Mouse (Mus musculus): ENCODE measurements at regions not wholly inside any gene's neighbourhood (a gene's known extent, or its start where the extent isn't known, plus 50 kb on each side); places are given as distances from the start of the nearest gene placed in this dataset.

- no peak for DNase-seq (ENCODE audit: low spot score)
Observed at GRCm38 (mm10) chr19:55985518-55985917, 243.9 kb downstream of the Tcf7l2 start.

DNA sequence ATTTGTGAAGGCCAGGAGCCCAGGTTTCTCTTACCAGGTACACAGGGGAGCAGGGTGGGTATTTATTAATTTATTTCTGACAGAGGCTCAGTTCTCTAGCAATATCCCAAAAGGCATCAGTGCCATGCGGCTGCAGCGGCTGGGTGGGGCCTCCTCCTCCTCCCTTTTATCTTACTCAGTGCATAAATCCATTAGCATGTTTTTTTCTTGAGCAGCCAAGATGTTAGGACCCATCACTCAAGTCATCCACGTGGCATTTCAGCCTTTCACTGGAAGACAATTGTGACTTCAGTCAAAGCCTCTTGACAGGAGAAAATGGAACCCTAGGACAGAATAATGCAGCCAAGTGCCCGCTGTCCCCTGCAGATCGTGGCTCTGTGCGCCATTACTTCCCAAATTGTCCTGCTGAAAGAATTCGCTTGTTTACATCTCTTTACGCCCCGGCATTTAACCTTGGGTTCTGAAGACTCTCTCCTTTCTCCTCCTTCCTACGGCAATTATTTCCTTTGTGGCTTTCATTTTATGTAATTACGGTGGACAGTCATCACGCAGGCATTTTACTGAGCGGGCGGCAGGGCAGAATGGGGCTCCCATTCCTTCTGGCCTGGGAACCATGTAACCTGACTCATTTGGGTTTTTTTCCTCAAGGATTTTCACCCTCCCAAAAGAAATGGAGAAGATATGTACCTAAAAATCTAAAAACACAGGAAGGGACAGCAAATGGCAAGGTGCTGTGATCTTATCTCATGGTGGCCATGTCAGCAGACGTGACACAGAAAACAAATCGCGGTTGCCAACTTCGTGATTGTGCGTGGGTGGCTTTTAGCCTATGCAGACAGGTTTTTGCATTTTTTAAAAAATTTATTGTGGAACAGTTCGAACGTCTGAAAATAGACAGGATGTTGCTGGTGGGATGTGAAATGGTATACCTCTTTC, 250.4 kb downstream of the Tcf7l2 start:
- no peak for DNase-seq (ENCODE audit: low spot score)

- no peak for DNase-seq (ENCODE audit: low spot score)
Observed at GRCm38 (mm10) chr19:55992727-55993066, 251.1 kb downstream of the Tcf7l2 start.

DNA sequence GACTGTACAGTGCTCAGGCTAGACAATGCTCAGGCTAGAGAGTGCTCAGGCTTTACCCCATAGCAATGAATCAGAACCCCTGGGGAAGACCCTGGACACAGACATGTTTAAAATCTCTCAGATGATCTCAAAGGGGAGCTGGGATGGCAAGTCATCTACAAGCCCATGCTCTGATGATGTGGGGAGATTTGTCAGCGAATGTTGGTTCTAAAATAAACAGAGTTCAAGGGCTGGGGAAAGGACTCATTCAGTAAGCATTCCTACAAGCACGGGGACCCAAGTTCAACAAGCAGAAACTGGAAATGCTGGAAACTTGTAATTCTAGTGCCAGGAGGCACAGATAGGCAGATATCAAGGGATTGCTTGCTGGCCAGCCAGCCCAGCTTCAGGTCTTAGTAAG, 254.1 kb downstream of the Tcf7l2 start:
- DNase-seq (ENCODE audit: low spot score) = no peak

- DNase-seq (ENCODE audit: low spot score) = no peak
Observed at GRCm38 (mm10) chr19:55998454-55999180, 257.0 kb downstream of the Tcf7l2 start.

DNA sequence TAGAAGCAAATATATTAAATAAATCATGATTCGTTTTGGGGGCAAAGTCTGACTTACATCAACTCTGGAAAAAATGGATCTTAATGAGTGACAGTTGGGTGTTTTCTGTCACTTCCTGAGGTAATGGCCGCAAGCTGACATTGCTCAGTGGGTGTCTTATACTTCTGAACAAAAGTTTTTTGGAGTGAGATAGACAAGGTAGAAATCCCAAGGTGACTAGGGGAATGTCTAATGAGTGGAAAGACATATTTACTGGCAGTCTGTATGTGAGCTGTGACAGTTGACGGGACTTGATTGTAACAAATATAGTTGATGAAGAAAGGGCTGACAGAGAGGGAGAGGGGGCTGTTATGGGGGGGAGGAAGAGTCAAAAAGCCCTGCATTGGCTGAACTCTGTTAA, 257.8 kb downstream of the Tcf7l2 start:
- DNase-seq (ENCODE audit: low spot score) = no peak

GRCm38 (mm10) chr19:56001428-56001827, 259.8 kb downstream of the Tcf7l2 start:
- no peak for DNase-seq (ENCODE audit: low spot score)

DNA sequence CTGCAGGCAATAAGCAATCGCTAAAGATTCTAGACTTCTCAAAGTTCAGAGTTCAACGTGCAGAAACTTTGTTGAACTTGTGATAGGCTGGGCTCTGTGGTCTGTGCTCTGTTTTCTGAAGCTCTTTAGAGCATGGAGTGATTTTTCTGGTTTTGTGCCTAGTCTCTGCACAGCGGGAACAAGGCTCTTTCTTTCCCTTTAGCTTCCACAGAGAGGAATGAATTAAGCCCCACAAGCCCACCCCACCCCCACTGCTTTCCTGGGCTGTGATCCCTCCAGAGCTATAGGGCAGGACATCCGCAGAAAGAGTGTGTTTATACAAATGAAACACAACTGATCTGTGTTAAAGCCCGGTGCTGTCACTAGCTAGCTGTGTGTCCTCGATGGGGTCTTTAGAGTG, 264.3 kb downstream of the Tcf7l2 start:
- DNase-seq (ENCODE audit: low spot score) = no peak

- no peak for DNase-seq (ENCODE audit: low spot score)
Observed at GRCm38 (mm10) chr19:56007433-56007832, 265.8 kb downstream of the Tcf7l2 start.

DNA sequence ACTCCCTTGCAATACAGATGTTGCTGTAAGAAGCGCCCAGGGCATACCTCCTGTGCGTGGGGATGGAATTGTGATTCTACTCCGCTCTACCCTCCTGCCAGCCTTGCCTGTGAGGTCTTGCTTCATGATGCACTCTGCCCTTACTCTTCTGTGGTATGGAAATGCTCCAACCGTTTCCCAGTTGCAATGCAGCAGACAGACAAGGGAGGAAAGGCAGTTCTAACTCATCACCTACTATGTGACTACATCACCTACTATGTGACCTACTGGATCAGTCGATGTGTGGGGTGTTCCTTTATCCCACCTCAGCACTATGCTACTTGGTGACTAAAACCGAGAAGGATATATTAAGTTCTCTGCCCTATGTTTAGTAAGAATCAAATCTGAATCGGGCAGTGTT, 269.1 kb downstream of the Tcf7l2 start:
- no peak for DNase-seq (ENCODE audit: low spot score)

GRCm38 (mm10) chr19:56011292-56011691, 269.7 kb downstream of the Tcf7l2 start:
- no peak for DNase-seq (ENCODE audit: low spot score)

- DNase-seq (ENCODE audit: low spot score) = no peak
Observed at GRCm38 (mm10) chr19:56016548-56017346, 270.2 kb upstream of the Habp2 start.

DNA sequence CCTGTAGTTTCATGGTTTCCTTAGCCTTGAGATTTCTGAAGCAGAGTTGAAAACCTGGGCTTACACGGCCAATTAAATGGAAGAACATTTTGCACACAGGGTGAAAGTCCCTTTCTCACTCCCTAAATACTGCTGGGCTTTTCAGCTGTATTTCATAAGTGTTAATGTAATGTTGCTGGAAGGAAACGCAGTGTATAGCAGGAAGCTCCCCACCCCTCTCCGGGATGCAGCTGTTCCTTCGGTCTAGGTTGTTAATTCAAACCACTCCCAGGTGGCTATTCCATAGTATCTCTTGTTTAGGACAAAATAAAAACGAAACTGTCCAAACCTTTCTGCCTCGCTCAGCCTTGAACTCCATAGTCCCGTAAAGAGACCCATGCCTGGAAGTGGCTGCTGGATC, 269.4 kb upstream of the Habp2 start:
- no peak for DNase-seq (ENCODE audit: low spot score)

GRCm38 (mm10) chr19:56019143-56019542, 267.8 kb upstream of the Habp2 start:
- no peak for DNase-seq (ENCODE audit: low spot score)

- no peak for DNase-seq (ENCODE audit: low spot score)
Observed at GRCm38 (mm10) chr19:56022348-56022747, 264.6 kb upstream of the Habp2 start.

DNA sequence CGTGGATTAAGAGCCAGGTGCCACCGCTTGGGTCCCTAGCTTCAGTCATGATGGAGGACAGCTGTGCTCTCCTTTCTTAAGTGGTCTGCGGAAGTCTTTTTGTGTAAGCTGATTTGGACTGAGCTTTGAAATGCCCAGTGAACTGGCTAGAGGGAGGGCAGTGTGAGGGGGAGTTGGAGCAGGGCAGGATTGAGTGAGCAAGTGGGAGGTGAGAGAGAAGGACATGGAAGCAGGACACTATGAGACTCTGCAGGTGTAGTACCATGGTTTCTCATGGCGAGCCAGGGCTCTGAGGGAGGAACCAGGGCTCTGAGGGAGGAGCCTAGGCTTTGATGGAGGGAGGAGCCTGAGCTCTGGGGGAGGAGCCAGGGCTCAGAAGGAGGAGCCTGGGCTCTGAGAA, 262.3 kb upstream of the Habp2 start:
- DNase-seq (ENCODE audit: low spot score) = no peak

DNA sequence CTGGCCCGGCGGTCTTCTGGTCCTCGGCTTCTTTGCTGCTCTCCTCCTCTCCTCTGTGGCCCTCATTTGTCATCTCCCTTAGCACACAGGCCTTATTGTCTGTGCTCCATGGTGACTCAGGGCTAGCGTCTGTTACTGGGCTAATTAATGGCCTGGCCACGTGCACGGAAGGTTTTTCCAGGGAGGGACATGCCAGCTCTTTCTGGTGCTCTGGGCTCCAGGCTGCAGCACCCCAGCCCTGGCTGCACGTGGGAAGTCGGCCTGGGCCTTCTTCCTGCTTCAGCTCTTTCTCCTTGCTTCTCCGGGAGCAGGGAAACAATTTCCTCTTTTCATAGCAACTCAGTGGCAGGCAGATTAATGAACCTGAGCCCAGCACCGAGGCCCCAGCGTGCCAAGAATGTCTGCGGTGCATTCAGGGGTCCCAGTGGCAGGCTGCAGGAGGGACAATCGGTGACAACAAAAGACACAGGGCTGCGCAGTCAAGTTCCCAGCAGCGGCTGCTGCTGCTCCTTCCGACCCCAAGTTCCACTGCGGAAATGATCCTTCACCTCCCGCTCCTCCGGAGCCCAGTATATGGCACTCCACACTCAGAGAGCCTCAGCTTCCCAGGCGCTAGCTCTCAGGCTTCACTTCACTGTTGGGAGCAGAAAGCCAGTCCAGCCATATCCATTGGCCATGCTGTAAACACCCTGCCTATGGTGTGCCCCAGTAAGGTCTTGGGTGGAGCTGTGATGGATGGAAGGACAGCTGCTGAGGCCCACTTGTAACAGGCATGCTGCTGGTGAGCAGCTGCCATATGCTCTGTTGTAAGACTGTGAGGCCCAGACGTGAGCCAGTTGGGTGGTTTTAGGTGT, 257.3 kb upstream of the Habp2 start:
- DNase-seq (ENCODE audit: low spot score) = no peak

DNA sequence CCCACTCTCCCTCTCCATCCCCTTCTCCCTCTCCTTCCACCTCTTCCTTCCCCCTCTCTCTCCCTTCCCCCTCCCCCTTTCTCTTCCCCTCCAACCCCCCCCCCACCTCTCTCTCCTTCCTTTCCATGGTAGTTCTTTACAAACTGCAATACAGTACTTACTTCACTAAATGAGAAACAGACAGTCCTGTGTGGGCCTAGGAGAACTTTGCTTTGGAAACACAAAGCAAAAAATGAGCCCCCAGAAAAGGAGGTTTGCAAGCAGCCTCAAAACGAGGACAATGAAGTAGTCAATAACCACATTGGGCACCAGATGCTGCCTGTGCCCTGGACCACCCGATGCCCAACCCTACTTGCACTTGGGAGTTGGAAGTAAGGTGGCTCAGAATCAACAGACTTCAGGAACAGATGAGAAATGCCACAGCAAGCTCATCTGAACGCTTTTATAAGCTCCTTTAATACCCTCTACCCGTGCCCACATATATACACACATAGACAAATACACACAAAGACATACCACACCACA, 256.5 kb upstream of the Habp2 start:
- no peak for DNase-seq (ENCODE audit: low spot score)

DNA sequence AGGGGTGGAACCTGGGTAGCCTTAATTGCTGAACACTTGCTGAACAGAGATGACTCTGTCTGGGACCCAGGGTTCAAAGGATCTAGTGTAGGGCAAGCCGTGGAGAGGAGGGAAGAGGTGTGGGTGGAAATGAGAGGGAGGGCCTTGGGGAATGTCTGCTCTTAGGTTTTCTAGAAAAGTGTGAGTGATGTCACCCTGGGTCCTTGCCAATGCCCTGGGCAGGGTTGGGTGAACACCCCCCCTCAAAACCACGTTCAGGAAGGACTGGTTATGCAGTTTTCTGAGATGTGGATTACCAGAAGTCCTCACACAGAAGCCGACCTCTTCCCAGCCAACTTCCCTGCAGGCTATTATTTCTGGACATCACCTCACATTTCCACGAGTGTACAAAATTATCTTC, 252.4 kb upstream of the Habp2 start:
- DNase-seq (ENCODE audit: low spot score) = no peak

- DNase-seq (ENCODE audit: low spot score) = no peak
Observed at GRCm38 (mm10) chr19:56037584-56037983, 249.4 kb upstream of the Habp2 start.
